Mouse (Mus musculus) kidney, adult 18-20 months (tissue): ENCODE data around the gene Rbfox1.

Experiments
- DNase-seq: peaks from one replicate; pipeline ENCODE4 v3.0.0; 2021

Rbfox1 gene

DNA sequence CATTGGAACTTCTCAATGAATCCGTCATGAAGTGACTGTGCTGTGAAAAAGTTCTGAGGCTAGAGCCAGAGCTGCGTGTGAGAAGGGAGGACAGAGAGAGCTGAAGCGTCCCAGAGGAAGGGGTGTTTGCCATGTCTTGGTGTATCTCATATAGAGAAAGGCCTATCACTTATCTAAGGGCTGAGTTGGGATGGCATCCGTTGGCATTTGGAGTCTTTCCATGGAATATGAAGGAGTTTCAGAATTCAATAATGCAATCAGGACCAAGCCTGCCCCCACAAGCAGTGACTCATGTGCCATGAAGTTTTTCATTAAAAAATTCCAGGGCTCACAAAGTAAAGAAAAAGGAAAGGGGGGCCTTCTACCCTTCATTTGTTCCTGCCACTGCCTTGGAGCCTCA lies 112.0 kb downstream of the Rbfox1 start:
- no peak for DNase-seq

DNA sequence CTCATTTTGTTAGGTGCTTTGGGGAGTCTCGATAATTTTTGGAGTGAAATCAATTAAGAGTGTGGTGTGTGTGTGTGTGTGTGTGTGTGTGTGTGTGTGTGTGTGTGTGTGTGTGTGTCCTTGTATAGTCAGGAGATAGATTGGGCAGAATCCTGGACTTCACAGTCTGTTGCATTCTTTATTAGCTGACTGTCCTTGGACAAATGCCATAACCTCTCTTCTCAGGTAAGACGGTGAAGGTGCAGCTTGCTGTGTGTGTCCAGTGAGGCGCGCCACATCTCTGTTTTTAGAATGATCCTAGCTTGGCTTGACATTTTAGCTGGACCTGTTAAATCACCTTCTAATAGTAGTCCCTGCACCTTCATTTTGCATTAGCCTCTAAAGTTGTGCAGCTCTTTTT lies 112.5 kb downstream of the Rbfox1 start:
- DNase-seq = peak; percentile 39

DNA sequence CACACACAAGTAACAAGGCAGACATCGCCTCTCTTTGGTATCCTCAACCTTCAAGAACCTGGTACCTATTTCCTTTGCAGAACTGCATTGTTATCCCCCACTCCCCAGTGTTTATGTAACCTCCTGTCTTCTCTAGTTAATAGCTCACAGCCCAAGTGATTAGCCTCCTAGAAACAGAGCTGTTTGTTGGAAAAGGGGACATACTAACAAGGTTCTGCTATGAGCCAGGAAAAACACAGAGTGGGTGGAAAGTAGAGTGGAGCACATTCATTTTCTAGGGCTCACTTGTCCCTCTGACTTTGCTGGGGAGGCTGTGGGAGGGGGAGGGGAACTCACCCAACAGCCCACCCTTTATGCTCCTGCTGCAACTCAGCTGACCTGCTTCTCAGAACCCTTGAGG lies 114.9 kb downstream of the Rbfox1 start:
- DNase-seq = peak; percentile 16

DNA sequence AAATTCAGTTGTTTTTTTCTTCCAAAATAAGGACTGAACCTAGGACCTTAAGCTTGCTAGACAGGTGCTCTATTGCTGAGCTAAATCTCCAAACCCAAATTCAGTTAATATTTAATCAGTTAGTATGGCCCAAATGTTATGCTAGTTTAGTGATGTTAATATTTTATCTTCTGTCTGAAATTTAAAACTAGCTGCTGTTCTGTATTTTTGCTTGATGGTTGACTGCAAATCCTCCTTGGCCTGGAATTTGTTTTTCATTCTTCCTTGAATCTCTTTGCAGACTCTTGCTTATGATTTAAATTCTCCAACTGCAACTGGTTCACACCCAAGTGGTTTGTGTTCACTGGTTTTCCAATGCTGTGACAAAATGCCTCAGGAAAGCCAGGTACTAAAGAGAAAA lies 121.8 kb downstream of the Rbfox1 start:
- no peak for DNase-seq

DNA sequence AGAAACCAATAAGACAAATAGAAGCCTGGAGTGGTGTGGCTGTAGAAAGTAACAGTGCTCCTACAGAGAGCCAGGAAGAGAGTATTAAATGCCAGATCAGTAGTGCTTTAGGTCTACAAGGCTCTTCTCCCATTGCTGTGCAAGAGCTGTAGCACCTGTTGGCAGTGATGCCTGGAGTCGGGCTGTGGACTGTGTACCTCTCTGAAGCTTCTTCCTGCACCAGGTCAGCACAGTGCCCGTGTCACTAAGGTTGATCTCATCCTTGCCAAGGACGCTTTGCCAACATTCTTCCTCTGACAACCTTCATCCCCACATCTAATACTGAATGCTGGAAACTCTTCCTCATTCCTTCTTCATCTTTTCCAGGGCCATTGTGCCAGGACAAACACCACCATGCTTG lies 127.7 kb downstream of the Rbfox1 start:
- no peak for DNase-seq

DNA sequence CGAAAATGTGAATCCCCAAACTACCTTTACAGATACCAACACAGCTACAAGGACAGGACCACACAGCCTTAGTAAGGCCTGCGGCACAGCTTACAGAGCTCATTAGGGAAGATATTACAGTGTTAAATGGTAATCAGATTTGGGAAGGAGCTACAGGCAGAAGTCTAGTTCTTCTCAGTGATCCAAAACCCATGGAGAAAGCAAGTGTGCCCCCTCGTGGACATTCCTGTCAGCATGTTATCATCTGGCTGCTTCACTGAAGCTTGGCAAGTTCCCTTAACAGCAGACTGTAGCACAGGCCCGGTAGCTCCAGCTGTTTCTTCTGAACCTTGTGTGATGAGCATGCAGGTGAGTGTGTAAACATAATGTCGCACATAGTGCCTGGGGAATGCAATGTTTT lies 133.5 kb downstream of the Rbfox1 start:
- DNase-seq = peak; percentile 85

DNA sequence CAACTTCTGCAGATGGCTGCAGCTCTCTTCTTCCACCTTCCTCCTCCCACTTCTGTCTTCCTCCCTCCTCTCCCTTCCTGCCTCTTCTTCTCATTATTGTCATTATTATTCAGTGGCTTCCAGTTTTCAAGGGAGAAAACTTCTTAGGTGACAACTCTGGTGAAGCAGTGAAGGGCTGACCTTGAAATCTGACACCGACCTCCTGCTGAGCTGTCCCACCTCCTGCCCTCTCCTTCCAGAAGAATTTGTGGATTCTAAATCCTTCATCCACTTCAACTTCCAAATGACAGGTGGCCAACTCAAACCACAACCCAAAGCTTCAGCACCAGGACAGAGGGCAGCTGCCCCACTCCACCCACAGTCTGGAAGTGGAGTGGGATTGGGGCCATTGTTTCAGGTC lies 134.2 kb downstream of the Rbfox1 start:
- no peak for DNase-seq

DNA sequence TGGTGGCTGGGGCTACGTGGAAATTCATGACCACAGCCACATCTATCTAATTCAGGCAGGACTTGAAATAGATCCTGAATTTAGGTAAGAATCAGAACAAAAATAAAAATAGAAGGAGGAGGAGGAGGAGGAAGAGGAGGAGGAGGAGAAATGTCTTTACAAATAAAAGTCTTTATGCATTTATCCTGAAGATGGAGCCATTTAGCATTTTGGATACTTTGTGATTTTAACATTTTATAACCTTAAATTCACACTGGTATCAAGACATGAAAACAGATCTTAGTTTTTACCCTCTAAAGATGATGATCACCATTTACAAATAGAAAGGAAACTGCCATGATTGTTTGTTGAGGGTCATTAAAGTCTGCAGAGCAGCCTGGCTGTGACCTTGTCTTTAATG lies 146.1 kb downstream of the Rbfox1 start:
- DNase-seq = no peak

DNA sequence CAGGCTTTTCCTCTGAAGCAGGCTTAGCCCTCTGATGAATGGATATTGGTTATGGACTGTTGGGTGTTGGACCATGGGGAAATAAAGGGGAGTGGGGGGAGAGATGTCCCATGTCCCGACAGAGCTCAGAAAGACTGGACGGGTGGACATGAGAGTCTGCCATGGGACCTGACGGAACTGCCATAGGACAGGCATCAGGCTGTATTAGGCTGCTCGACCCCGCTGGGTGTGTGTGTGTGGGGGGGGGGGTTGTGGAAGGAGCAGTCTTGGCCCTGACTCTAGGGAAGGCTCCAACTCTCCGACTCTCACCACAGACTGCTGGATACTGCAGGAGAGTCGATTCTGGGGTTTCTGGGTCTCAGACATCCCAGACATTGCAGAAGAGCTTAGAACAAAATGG lies 147.4 kb downstream of the Rbfox1 start:
- no peak for DNase-seq

DNA sequence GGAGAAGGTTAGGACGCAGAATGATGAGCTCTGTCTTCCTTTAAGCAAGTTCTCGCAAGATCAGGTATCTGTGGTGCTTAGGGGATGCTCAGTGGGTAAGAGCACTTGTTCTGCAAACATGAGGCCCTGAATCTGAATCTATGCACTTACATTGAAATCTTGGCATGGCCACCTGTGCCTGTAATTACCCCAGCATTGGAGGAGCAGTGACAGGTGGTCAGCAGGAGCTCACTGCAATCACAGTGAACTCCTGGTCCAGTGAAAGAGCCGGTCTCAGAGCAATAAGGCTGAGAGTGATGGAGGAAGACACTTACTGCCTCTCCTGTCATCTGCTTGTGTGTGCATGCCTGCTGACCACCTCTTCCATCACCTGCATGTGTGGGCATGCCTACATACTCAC lies 149.7 kb downstream of the Rbfox1 start:
- DNase-seq = no peak

DNA sequence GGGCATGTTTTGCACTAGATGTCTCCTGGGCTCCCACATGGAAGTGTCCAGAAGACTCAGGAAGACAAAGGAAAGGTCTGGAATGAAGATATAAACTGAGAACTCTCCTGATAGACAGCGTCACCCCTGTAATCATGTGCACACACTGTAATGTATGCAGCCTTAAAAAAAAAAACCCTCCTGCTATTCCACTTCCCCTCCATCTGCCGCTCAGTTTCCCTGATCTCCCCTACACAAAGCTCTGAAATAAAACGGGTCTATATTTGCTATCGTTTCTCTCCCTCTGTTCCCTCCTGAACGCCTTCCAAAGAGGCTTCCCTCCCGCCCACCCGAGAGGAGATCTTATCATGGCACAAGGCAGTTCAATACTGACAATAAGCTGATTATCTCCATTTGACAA lies 151.9 kb downstream of the Rbfox1 start:
- no peak for DNase-seq

DNA sequence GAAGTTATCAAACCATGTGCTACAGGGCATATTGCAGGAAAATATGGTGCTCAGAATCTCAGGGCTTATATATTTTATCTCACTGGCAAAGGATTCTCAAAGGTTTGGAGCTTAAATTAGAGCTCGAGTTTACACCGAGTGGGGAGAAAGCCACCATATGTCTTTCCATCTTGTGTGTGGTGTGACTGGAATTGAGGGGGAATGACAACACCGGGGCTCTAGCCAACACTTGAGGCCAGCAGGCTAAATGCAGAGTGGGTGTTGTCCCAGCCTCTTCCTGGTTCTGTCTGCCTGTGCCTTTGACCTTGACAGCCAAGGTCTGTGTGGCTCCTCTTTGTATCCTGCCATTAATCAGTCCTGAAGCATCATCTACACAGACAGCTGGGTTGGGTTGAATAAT lies 157.6 kb downstream of the Rbfox1 start:
- no peak for DNase-seq

DNA sequence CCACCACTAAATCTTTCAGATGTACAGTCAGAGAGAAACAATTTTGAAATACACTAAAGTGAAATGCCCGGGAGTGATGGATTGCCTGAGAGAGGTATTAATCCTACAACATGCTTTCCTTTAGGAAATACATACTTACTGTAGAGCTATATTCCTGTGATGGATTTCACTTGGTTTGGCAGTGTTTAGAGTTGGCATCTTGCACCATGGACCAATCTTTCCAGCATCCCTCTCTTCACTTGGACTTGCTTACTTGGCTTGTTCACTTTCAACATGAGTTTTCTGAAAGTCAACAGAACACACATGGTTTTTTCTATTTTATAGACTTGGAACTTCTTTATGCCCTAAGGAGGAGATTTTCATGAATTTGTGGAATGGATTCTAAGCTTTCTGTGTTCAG lies 163.4 kb downstream of the Rbfox1 start:
- DNase-seq = no peak

DNA sequence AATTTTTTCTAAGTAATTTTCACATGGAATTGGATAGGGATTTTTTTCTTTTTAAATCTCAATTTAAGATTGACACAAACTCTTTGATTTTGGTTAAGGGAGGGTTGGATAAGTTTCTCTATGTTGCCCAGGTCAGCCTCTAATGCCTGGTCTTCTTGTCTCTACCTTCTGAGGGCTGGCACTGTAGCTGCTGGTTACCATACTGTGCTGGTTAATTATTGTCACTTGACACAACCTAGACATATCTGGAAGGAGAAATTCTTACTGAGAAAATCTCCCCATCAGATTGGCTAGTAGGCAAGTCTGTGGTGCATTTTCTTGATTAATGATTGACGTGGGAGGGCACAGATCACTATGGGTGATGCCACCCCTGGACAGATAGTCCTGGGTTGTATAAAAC lies 177.3 kb downstream of the Rbfox1 start:
- no peak for DNase-seq

DNA sequence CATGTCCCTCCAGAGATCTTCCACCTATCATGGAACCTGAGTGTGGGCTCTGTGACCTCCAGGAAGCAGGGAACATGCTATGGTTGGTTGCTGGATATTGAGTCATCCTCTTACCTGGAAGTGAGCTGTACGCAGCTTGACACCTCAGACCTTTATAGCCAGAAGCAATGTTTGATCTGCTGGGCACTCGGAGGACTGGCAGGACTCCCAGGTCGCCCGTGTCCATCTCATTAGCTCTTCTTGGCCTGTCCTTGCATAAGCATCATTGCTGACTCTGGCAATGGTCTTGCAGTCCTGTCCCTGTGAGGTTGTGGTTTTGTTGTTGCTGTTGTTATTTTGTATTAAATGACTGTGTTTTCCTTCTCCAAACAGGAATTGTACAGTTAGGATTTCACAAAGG lies 180.3 kb downstream of the Rbfox1 start:
- DNase-seq = no peak

DNA sequence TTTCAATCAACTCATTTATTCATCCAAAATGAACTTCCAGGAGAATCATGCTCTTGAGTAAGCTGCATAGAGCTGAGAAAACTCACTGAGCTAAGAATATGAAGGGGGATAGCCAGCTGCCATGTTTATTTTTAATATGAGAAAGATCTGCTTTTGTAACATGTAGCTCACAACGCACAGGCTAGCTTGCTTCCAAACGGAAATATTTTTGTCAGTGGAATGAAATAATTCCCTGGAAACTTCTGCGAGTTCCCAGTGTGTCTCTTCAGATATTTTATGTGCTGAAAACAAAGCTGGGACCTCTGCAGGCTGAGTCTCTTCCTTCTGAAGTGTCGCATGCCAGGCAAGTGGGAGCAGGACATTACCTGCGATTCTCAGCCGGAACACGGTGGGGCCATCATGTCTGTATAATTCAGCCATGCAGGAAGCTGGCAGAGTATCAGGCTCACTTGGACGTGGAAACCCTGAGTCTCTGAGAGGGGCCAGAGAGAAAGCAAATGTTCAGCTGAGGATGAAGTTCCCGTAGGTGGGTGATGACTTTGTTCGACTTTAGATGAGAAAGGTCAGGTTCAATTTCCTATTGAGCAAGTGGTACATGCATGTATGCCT lies 190.4 kb downstream of the Rbfox1 start:
- no peak for DNase-seq

DNA sequence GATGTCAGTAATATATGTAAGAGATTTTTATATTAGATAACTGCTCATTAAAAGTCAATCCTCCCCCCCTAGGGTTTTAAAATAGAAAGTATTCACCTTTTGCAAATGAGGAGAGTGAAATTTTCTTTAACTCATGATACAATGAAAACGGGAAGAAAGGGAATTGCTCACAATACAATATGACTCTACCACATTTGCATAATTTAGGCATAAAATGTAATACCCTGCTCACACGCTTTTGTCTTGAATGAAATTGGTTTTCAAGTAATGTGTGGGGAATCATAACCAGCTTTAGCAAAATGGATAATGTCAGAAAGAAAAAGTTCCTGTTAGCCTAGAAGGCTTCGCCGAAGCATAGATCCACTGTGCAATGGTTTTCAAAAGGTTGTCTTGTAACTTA lies 193.9 kb downstream of the Rbfox1 start:
- no peak for DNase-seq

DNA sequence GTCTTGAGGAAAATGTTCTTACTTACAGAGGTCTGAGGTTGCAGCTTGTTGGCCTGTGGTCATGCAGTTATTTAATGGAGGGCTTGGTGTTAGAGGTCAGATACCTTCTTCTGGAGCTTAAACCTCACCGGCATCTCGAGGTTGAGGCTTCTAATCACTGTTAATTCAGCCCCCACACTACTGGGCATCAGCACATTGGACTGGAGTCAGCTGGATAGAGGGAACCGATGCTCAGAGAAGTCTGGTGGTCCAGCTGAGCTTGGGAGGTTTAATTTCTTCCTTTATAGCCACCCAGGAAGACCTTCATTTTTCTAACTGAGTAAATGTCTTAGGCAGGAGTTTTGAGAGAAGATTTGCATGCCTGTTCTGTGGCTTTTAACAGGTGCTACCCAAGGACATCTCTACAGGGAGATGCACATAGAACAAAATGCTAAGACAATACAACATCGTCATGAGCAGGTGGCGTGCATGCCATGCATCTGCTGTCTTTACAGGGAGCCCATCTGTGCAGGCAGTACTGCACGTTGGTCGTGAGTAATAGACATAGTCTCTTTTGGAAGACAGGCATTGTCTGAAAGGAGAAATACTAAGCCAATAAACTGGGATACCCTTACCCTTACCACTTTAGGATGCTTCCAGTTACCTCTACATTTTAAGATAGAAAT lies 199.7 kb downstream of the Rbfox1 start:
- no peak for DNase-seq

DNA sequence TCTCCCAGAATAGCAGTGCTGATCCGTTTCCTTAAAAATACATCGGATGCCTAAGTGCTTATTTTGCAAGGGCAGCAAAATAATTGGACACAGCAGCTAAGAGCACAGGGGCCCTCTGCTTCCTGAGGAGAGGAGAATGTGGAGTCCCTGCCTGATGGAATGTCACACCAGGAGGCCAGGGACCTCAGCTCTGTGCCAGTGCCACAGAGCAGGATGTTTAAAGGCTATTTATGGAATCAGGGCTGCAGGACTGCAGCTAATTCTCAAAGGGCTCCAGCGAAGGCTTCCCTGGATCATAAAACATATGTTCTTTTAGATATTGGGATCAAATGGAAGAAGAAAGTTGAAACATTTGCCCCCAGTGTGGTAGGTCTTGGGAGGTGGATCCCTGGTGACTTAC lies 201.0 kb downstream of the Rbfox1 start:
- no peak for DNase-seq

DNA sequence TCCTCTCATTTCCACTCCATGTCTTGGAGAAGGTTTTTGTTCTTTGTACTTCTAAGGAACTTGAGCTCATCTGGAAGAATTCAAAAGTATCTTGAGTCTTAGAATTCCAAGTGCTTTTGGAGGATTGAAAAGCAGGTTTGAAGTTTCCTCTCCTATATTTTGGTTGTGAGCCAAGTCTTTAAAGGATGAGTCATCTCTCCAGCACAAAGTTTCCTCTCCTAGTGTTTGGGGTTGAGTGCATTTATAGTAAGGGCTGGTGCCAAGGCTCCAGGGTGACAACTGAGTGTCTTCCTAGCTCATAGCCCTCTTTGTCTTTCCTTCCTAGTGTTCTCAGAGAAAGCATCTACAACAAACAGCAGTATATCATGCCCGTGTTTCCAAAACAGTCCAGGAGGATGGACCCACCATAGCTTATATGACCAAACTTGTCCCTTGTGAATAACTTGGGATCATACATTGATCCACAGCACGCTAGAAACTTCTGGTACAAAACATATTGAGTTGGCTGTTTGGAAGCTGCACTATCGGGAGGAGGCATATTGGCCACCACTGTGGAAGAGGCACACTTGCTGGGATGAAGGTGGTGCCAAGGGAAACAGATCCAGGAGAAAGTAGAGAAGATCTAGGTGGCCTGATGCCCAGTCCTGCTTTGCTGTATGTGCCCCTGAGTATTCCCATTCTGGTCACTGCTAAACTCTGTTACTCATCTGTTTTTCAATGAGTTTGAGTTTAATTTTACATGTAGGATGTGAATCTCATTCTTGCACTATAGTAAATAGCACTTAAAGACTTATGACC lies 206.4 kb downstream of the Rbfox1 start:
- DNase-seq = no peak

DNA sequence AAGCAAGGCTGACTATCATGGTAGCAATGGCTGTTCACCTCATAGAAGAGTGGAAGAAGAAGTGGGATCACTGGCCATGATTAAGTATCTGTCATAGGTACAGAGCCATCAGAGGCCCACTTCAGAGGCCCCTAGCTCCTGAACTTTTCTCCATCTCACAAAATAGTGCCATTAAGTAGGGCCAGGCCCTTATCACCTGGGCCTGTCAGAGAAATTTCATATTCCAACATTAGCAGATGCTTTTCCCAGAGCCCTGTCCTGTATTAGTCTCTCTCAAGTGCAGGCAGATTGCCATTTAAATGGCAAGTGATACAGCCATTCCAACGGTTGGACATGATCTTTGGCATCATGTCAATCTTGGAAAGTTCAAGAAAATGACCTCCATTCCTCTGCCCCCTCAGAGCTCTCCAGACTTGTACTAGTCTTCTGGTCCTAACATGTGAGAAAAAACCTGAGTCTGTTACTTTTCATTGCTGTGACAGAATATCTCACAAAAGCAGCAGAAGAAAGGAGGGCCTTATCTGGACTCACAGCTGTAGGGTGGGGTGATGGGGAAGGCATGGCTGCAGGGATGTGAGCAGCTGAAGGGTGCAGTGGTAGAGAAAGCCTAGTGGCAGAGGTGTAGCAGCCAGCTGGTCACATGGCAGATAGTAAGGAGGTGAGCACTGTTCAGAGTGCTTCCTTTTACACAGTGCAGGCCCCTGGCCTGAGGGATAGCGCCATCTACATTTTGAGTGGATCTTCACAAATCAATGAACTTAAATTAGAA lies 210.6 kb downstream of the Rbfox1 start:
- DNase-seq = no peak

DNA sequence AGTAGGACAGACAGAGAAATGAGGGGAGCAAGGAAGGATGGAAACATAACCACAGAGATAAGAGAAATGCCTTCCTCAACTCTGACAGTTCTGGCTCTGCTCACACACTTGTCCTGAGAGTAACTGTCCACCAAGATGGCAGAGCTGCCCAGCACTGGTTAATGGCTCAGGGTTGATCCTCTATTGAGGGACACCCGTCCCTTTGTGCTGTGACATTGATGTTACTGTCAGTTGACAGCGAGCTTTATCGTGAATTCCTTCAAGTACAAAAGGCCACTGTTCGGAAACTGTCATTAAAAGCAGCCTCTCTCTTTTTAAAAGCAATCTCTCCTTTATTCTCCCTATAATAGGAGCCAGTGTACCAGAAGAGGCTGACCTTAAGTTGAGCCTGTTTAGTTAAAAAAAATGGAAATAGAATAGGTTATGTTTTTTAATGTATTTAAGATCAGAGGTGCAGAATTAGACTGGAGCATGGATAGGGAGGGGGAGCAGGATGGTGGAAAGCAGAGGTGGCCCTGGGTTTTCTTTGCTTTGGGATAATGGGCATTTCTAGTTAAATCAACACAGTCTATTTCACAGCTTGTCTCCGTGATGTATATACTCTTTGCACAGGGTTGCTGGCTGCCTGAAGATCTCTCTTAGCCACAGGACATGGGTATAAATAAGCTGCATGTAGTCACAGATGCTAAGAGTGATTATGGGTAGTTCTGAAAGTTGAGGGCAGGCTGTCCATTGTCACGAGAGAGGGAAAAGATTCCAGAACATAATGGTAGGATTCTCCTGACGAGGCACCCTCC lies 212.3 kb downstream of the Rbfox1 start:
- no peak for DNase-seq

DNA sequence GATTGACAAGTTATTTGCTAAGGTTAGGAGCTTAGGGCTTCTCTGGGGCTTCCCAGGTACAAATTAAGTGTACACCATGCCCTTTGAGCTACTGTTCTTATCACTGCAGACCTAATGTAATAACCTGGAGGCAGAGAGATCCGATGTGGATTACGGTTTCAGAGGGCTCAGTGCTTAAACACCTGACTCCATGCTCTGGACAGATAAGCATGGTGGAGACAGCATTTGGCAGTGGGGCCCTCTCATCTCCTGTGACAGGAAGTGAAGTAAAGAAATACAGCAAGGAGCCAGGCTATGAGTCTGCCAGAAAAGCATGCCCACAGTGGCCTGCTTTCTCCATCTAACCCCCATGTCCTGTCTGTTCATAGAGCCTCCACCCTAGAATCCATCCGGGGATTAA lies 213.0 kb downstream of the Rbfox1 start:
- DNase-seq = no peak
